Mouse (Mus musculus) brain, embryonic 14.5 days (tissue): ENCODE data around the gene Fancd2.

Experiments
- CTCF ChIP-seq: fragments of 200-500 bp; IDR thresholded peaks from 2 replicates; pipeline ENCODE4 v1.5.1; 2012; ENCODE audit warnings: inconsistent platforms, mild to moderate bottlenecking, moderate library complexity, borderline replicate concordance; ENCODE audit not compliant: insufficient read depth, insufficient read length; ENCODE audit errors: extremely low read depth
- POLR2A ChIP-seq: fragments of 200-500 bp; IDR thresholded peaks from 2 replicates; pipeline ENCODE4 v1.6.1; 2012; ENCODE audit warnings: mild to moderate bottlenecking, inconsistent platforms, borderline replicate concordance; ENCODE audit not compliant: poor library complexity, insufficient read depth, insufficient read length, severe bottlenecking; ENCODE audit errors: extremely low read depth

GRCm38 (mm10) chr6:113501388-113502084, 29.9 kb upstream of the Fancd2 start, which contains the start of gene Prrt3:
- TF ChIP-seq CTCF, result no peak
- TF ChIP-seq POLR2A, result peak; percentile 44; the same call in 1 of the 2 replicates
